Mouse (Mus musculus) adrenal gland, postnatal 36 days (tissue): Measurements from ENCODE around the gene Cpd. TPM values are rescaled to one million over a fixed set of nuclear protein-coding genes. Genes with fewer than 3 reads are reported as not detected.

Source experiments
- DNase-seq, 2 experiments: peaks; one replicate each; pipeline ENCODE4 v3.0.0; 2021; ENCODE audit warnings: mixed read lengths in 1 of 2
- total RNA-seq, 2 experiments: library from RNA; stranded (reverse); gene quantifications; 2 replicates each; pipeline ENCODE4 v1.2.3; 2021

Cpd gene
- total RNA-seq, 2 experiments from 2014 or later: 42.1 to 47.6 TPM

GRCm38 (mm10) chr11:76791331-76791730 lies 55.5 kb downstream of the Cpd start:
- no peak for DNase-seq

GRCm38 (mm10) chr11:76789252-76789651 lies 57.6 kb downstream of the Cpd start:
- peak; percentile 37 to 52 for DNase-seq

- DNase-seq: no peak
Observed at GRCm38 (mm10) chr11:76775533-76775932, 71.3 kb downstream of the Cpd start.

GRCm38 (mm10) chr11:76773811-76774210 lies 73.0 kb downstream of the Cpd start:
- DNase-seq: no peak

- DNase-seq: no peak
Observed at GRCm38 (mm10) chr11:76770566-76770965, 76.3 kb downstream of the Cpd start.

GRCm38 (mm10) chr11:76763741-76764122 lies 83.1 kb downstream of the Cpd start:
- no peak for DNase-seq

GRCm38 (mm10) chr11:76763053-76763740 lies 83.6 kb downstream of the Cpd start, which contains the start of gene Gosr1:
Gene Gosr1, minus strand, starts transcription at chr11:76763579.
- peak; percentile 91 to 92 for DNase-seq

GRCm38 (mm10) chr11:76752276-76752675 lies 94.5 kb downstream of the Cpd start:
- no peak for DNase-seq

- no peak for DNase-seq
Observed at GRCm38 (mm10) chr11:76748819-76749218, 98.0 kb downstream of the Cpd start.

- DNase-seq: no peak
Observed at GRCm38 (mm10) chr11:76745921-76746320, 100.9 kb downstream of the Cpd start.

GRCm38 (mm10) chr11:76744550-76744949 lies 102.3 kb downstream of the Cpd start:
- DNase-seq: peak; percentile 48 to 59

- no peak for DNase-seq
Observed at GRCm38 (mm10) chr11:76742511-76742910, 104.3 kb downstream of the Cpd start.

GRCm38 (mm10) chr11:76739125-76739524 lies 107.7 kb downstream of the Cpd start:
- DNase-seq: peak; percentile 17 to 53

GRCm38 (mm10) chr11:76735753-76736324 lies 111.0 kb downstream of the Cpd start:
- DNase-seq: no peak

- DNase-seq: no peak
Observed at GRCm38 (mm10) chr11:76734560-76734959, 112.3 kb downstream of the Cpd start.

GRCm38 (mm10) chr11:76730650-76731049 lies 116.2 kb downstream of the Cpd start:
- DNase-seq: no peak

Other genes with a start within 250 kb of the Cpd start
- gene Abr, start 224.7 kb downstream of the Cpd start, total RNA-seq: 10 to 100 TPM; 54.6 to 63.5 TPM
- gene Bhlha9, start 174.5 kb downstream of the Cpd start, total RNA-seq: not detected
- 10 to 100 TPM; 46.5 to 59.3 TPM for gene Trarg1, start 167.2 kb downstream of the Cpd start, total RNA-seq
- 10 to 100 TPM; 73.2 to 84.2 TPM for gene Gosr1, start 83.4 kb downstream of the Cpd start, total RNA-seq
- gene Tmigd1, start 55.1 kb upstream of the Cpd start, total RNA-seq: 1 to 10 TPM in 1 of 2 experiments, under 1 TPM in 1; 0.66 to 1.1 TPM
- 10 to 100 TPM; 45.2 to 57.2 TPM for gene Blmh, start 77.8 kb upstream of the Cpd start, total RNA-seq
- 10 to 100 TPM; 25.6 to 42.2 TPM for gene Slc6a4, start 151.6 kb upstream of the Cpd start, total RNA-seq
- 10 to 100 TPM; 18.3 to 23.6 TPM for gene Nsrp1, start 231.4 kb upstream of the Cpd start, total RNA-seq